Mouse (Mus musculus) embryonic facial prominence, embryonic 13.5 days (tissue): Measurements from ENCODE around the gene Tns3. TPM values are rescaled to one million over a fixed set of nuclear protein-coding genes. Genes with fewer than 3 reads are reported as not detected.
"Not testable (repeated sequence)": the region's sequence is repeated elsewhere in the genome, so short reads cannot be mapped to it uniquely, and the experiment has no call there.

Source experiments
- ATAC-seq: fragments of 200-750 bp; cut with Nextera tagmentation; 2 replicates; pipeline ENCODE4 v1.8.0; 2017; ENCODE audit warnings: low read depth; ENCODE audit not compliant: insufficient number of reproducible peaks, insufficient read depth, low FRiP score, low TSS enrichment
- H3K27ac ChIP-seq: fragments of 300-500 bp; sonication (generic); 2 replicates; pipeline ENCODE4 v1.5.1; 2015; ENCODE audit warnings: moderate library complexity, mild to moderate bottlenecking, inconsistent platforms
- H3K27me3 ChIP-seq: fragments of 300-500 bp; sonication (generic); 2 replicates; pipeline ENCODE4 v1.6.1; 2015; ENCODE audit warnings: mild to moderate bottlenecking, inconsistent platforms
- H3K36me3 ChIP-seq: fragments of 300-500 bp; sonication (generic); 2 replicates; pipeline ENCODE4 v1.6.1; 2015; ENCODE audit warnings: mild to moderate bottlenecking, inconsistent platforms
- H3K4me1 ChIP-seq: fragments of 300-500 bp; sonication (generic); 2 replicates; pipeline ENCODE4 v1.6.1; 2015; ENCODE audit warnings: inconsistent platforms
- H3K4me2 ChIP-seq: fragments of 300-500 bp; sonication (generic); 2 replicates; pipeline ENCODE4 v1.6.1; 2015; ENCODE audit warnings: moderate library complexity, mild to moderate bottlenecking, inconsistent platforms
- H3K4me3 ChIP-seq: fragments of 300-500 bp; sonication (generic); 2 replicates; pipeline ENCODE4 v1.5.1; 2015; ENCODE audit warnings: mild to moderate bottlenecking, inconsistent platforms
- H3K9ac ChIP-seq: fragments of 300-500 bp; sonication (generic); 2 replicates; pipeline ENCODE4 v1.6.1; 2015; ENCODE audit warnings: mild to moderate bottlenecking, inconsistent platforms
- H3K9me3 ChIP-seq: fragments of 300-500 bp; sonication (generic); 2 replicates; pipeline ENCODE4 v1.6.1; 2016; ENCODE audit warnings: inconsistent platforms
- WGBS: fragments of 180-500 bp; shearing (Covaris S2); methylation state at CpG from one replicate; pipeline ENCODE4 v1.1.7; 2015; ENCODE audit warnings: mixed read lengths; 5-methylcytosine and 5-hydroxymethylcytosine counted together
- polyA plus RNA-seq: library from polyadenylated mRNA; unstranded; fragments of >200 nt; fragmentation: Nextera tagmentation; extraction: Ambion mirVana; gene quantifications from 2 replicates; pipeline ENCODE4 v1.2.1, GENCODE M21; 2015

Gene Tns3
- polyA plus RNA-seq, 1 experiment from 2014 or later: 35.0 TPM

GRCm38 (mm10) chr11:8537013-8537614, 127.2 kb downstream of the Tns3 start:
- no peak overlapping the region for H3K4me3 ChIP-seq
- H3K27me3 ChIP-seq: no peaks in the 10 kb centered on the region
- peaks cover 49% of the 10 kb centered on the region for H3K36me3 ChIP-seq
- peaks cover 49% of the 10 kb centered on the region for H3K4me1 ChIP-seq
- H3K27ac ChIP-seq: peak overlapping the region; percentile 61; the same call in 1 of the 2 replicates
- H3K9ac ChIP-seq: no peak overlapping the region
- H3K9me3 ChIP-seq: no peaks in the 10 kb centered on the region
- H3K4me2 ChIP-seq: no peak overlapping the region
- no peak for ATAC-seq
- 50% methylated on average over 5 of the region's 5 CpGs for WGBS

- Histone ChIP-seq H3K27ac (no peak overlapping the region), H3K4me3 (no peak overlapping the region), H3K9me3 (no peaks in the 10 kb centered on the region), H3K9ac (no peak overlapping the region), H3K4me2 (no peak overlapping the region), H3K4me1 (peaks cover 27% of the 10 kb centered on the region), H3K36me3 (peaks cover 69% of the 10 kb centered on the region), H3K27me3 (no peaks in the 10 kb centered on the region)
- WGBS: 21% methylated on average over 4 of the region's 4 CpGs
- ATAC-seq: no peak
Measured at GRCm38 (mm10) chr11:8534893-8535292, 129.4 kb downstream of the Tns3 start.

GRCm38 (mm10) chr11:8532771-8533170, 131.6 kb downstream of the Tns3 start:
- H3K4me2 ChIP-seq, H3K27ac ChIP-seq, ATAC-seq, H3K4me3 ChIP-seq, H3K4me1 ChIP-seq, H3K9ac ChIP-seq, H3K27me3 ChIP-seq, H3K9me3 ChIP-seq: not testable (repeated sequence)
- 97% methylated on average over 3 of the region's 3 CpGs for WGBS
- H3K36me3 ChIP-seq: peaks cover 83% of the 10 kb centered on the region

- Histone ChIP-seq H3K27me3 (no peaks in the 10 kb centered on the region), H3K4me3 (no peak overlapping the region), H3K4me1 (peaks cover 2% of the 10 kb centered on the region; the same call in 1 of the 2 replicates), H3K9me3 (no peaks in the 10 kb centered on the region), H3K9ac (no peak overlapping the region), H3K36me3 (peaks cover 79% of the 10 kb centered on the region), H3K27ac (no peak overlapping the region), H3K4me2 (no peak overlapping the region)
- 90% methylated on average over 10 of the region's 10 CpGs for WGBS
- no peak; the same call in 1 of the 2 replicates for ATAC-seq
Measured at GRCm38 (mm10) chr11:8532112-8532747, 132.1 kb downstream of the Tns3 start.

GRCm38 (mm10) chr11:8530506-8530905, 133.8 kb downstream of the Tns3 start:
- Histone ChIP-seq H3K4me2 (no peak overlapping the region), H3K9ac (no peak overlapping the region), H3K4me1 (peaks cover 16% of the 10 kb centered on the region), H3K9me3 (no peaks in the 10 kb centered on the region), H3K36me3 (peaks cover 82% of the 10 kb centered on the region), H3K4me3 (no peak overlapping the region), H3K27me3 (no peaks in the 10 kb centered on the region), H3K27ac (no peak overlapping the region)
- WGBS: 58% methylated on average over 4 of the region's 4 CpGs
- ATAC-seq: no peak

GRCm38 (mm10) chr11:8530036-8530435, 134.3 kb downstream of the Tns3 start:
- 86% methylated on average over 4 of the region's 4 CpGs for WGBS
- H3K36me3 ChIP-seq: peaks cover 78% of the 10 kb centered on the region

GRCm38 (mm10) chr11:8525463-8526145, 138.7 kb downstream of the Tns3 start:
- no peaks in the 10 kb centered on the region for H3K9me3 ChIP-seq
- no peak for ATAC-seq
- 52% methylated on average over 9 of the region's 9 CpGs for WGBS
- H3K4me3 ChIP-seq: no peak overlapping the region
- H3K27me3 ChIP-seq: no peaks in the 10 kb centered on the region
- peaks cover 85% of the 10 kb centered on the region for H3K36me3 ChIP-seq
- H3K4me2 ChIP-seq: no peak overlapping the region
- peak overlapping the region; percentile 40; the same call in 1 of the 2 replicates for H3K9ac ChIP-seq
- H3K27ac ChIP-seq: 0 out of 2 replicates have a peak overlapping the region, but pooled peaks have one; percentile 29
- peaks cover 28% of the 10 kb centered on the region for H3K4me1 ChIP-seq

More at GRCm38 (mm10) chr11:8530036-8530435, 134.3 kb downstream of the Tns3 start:
- Histone ChIP-seq H3K9me3 (no peaks in the 10 kb centered on the region), H3K4me3 (no peak overlapping the region), H3K4me1 (peaks cover 16% of the 10 kb centered on the region), H3K27me3 (no peaks in the 10 kb centered on the region), H3K27ac (no peak overlapping the region), H3K4me2 (no peak overlapping the region), H3K9ac (no peak overlapping the region)
- no peak for ATAC-seq

GRCm38 (mm10) chr11:8523344-8524126, 140.8 kb downstream of the Tns3 start:
- no peaks in the 10 kb centered on the region for H3K9me3 ChIP-seq
- peaks cover 85% of the 10 kb centered on the region for H3K36me3 ChIP-seq
- H3K9ac ChIP-seq: no peak overlapping the region
- no peak for ATAC-seq
- H3K4me2 ChIP-seq: no peak overlapping the region
- H3K27me3 ChIP-seq: no peaks in the 10 kb centered on the region
- H3K4me3 ChIP-seq: no peak overlapping the region
- peaks cover 28% of the 10 kb centered on the region for H3K4me1 ChIP-seq
- H3K27ac ChIP-seq: peak overlapping the region; percentile 60
- WGBS: 41% methylated on average over 10 of the region's 10 CpGs

GRCm38 (mm10) chr11:8513359-8514253, 150.7 kb downstream of the Tns3 start:
- no peaks in the 10 kb centered on the region for H3K27me3 ChIP-seq
- H3K4me1 ChIP-seq: peaks cover 14% of the 10 kb centered on the region
- no peaks in the 10 kb centered on the region for H3K9me3 ChIP-seq
- no peak overlapping the region for H3K9ac ChIP-seq
- H3K27ac ChIP-seq: peak overlapping the region; percentile 69
- WGBS: 59% methylated on average over 7 of the region's 7 CpGs
- peaks cover 90% of the 10 kb centered on the region for H3K36me3 ChIP-seq
- H3K4me2 ChIP-seq: no peak overlapping the region
- no peak for ATAC-seq
- no peak overlapping the region for H3K4me3 ChIP-seq

GRCm38 (mm10) chr11:8510294-8510693, 154.0 kb downstream of the Tns3 start:
- no peak overlapping the region for H3K4me3 ChIP-seq
- H3K4me2 ChIP-seq: no peak overlapping the region
- no peaks in the 10 kb centered on the region for H3K27me3 ChIP-seq
- WGBS: 89% methylated on average over 2 of the region's 2 CpGs
- H3K36me3 ChIP-seq: peaks cover 91% of the 10 kb centered on the region
- no peak overlapping the region for H3K27ac ChIP-seq
- peaks cover 14% of the 10 kb centered on the region for H3K4me1 ChIP-seq
- no peak overlapping the region for H3K9ac ChIP-seq
- ATAC-seq: no peak
- H3K9me3 ChIP-seq: no peaks in the 10 kb centered on the region
